Mouse (Mus musculus): ENCODE data around the gene Gm10999. TPM values are rescaled to one million over a fixed set of nuclear protein-coding genes. Genes with fewer than 3 reads are reported as not detected.
"Not testable (repeated sequence)": the region's sequence is repeated elsewhere in the genome, so short reads cannot be mapped to it uniquely, and the experiment has no call there.

The Gm10999 gene
- not detected in 2 replicates for polyA plus RNA-seq (2014; fragmentation: Nextera tagmentation; extraction: Ambion mirVana)

DNA sequence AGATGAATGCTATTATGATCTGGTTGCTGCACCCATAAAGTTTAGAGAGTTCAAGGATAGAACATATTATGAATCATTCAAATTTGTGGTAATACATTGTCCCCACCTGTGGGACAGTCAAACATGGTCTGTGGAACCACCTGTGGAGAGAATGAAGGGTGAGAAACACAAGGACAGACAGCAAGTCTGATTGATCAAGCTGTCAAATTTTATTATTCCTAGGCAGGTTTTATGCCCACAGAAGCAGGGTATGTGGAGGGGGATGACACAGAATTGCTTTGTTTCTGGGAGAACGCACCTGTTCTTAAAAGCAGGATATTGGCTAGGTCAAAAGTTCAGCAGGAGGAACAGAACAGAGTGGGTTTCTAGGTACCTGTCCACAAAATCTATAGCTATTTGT, at the start of gene Gm10999:
TSS of gene Gm10999 (minus strand) at position 101 of the 400 bp plus-strand sequence.
- H3K4me3 ChIP-seq (replicated peaks; ENCODE audit: low read depth, low read length), result no peak within 1 kb of the TSS
- H3K9ac ChIP-seq (replicated peaks; ENCODE audit: low read length), result no peak within 1 kb of the TSS
- H3K36me3 ChIP-seq (ENCODE audit: control insufficient read depth, insufficient read depth, low read length), result no peaks in the 10 kb centered on the region
- no peaks in the 10 kb centered on the region for H3K27me3 ChIP-seq (ENCODE audit: control insufficient read depth, insufficient read depth, low read length)
- DNase-seq (no peak), ATAC-seq (ENCODE audit: low FRiP score, low TSS enrichment) (no peak)
- no peak within 1 kb of the TSS for H3K27ac ChIP-seq (replicated peaks; ENCODE audit: low read depth, low read length)
- H3K4me2 ChIP-seq (ENCODE audit: low read length), result no peak within 1 kb of the TSS
- 84% methylated on average over 1 of the region's 1 CpGs for WGBS
- H3K4me1 ChIP-seq (ENCODE audit: control insufficient read depth, insufficient read depth, low read length), result no peaks in the 10 kb centered on the region
- no peaks in the 10 kb centered on the region for H3K9me3 ChIP-seq (ENCODE audit: control insufficient read depth, low read length)

DNA sequence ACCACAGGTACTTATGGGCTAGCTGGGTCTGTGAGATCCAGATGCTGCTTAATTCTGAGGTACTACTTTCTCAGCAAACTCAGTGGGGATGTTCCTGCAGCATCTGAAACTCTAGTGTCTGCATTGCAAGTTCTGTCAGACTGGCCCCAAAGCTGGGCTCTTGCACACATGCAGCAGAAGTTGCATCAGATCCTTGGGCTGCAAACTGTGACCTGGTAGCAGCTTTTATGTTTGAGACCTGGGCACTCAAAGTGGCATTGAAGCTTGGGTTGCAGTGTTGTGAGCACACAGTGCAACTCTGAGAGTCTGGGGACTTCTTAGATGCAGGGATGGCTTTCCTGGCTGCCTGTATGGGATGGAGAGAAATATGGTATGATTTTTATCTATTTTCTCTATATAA, 2.0 kb upstream of the Gm10999 start:
- Histone ChIP-seq H3K9me3 (ENCODE audit: control insufficient read depth, low read length) (no peaks in the 10 kb centered on the region), H3K9ac (replicated peaks; ENCODE audit: low read length) (no peak overlapping the region), H3K36me3 (ENCODE audit: control insufficient read depth, insufficient read depth, low read length) (no peaks in the 10 kb centered on the region), H3K4me2 (ENCODE audit: low read length) (no peak overlapping the region), H3K4me1 (ENCODE audit: control insufficient read depth, insufficient read depth, low read length) (no peaks in the 10 kb centered on the region), H3K27me3 (ENCODE audit: control insufficient read depth, insufficient read depth, low read length) (no peaks in the 10 kb centered on the region), H3K4me3 (replicated peaks; ENCODE audit: low read depth, low read length) (no peak overlapping the region), H3K27ac (replicated peaks; ENCODE audit: low read depth, low read length) (no peak overlapping the region)
- ATAC-seq (ENCODE audit: low FRiP score, low TSS enrichment) (no peak), DNase-seq (no peak)

DNA sequence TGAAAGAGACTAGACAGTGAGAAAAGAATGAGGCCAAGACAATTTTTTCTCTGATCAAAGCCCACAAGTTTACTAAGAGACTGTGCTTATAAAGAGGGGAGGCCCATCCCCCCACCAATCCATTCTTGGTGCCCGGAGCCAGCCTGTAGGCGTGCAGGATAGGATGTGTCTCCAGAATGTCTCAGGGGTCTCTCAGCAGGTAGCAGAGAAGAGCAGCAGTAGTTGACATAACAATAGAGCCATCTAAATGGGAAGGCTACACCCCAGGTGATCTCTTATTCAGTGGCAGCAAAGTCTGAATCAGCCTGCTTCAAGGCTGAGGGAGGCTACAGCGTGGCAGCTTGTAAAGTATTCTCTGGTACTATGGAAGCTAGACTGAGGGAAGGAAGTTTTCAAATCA, 15.7 kb downstream of the Gm10999 start:
- not testable (repeated sequence) for H3K4me3 ChIP-seq (replicated peaks; ENCODE audit: low read depth, low read length); H3K4me2 ChIP-seq (ENCODE audit: low read length); H3K9me3 ChIP-seq (ENCODE audit: control insufficient read depth, low read length); H3K9ac ChIP-seq (replicated peaks; ENCODE audit: low read length); DNase-seq; H3K27ac ChIP-seq (replicated peaks; ENCODE audit: low read depth, low read length); H3K27me3 ChIP-seq (ENCODE audit: control insufficient read depth, insufficient read depth, low read length); H3K36me3 ChIP-seq (ENCODE audit: control insufficient read depth, insufficient read depth, low read length); ATAC-seq (ENCODE audit: low FRiP score, low TSS enrichment); H3K4me1 ChIP-seq (ENCODE audit: control insufficient read depth, insufficient read depth, low read length)
- 28% methylated on average over 3 of the region's 3 CpGs for WGBS

Other genes starting within 250 kb of the Gm10999 start
- gene Ccdc7a, start 66.1 kb downstream of the Gm10999 start, polyA plus RNA-seq (2014; fragmentation: Nextera tagmentation; extraction: Ambion mirVana), result 0.24 TPM in 1 of 2 replicates, not detected in the other
- not detected in 2 replicates for gene Ccdc7b, start 64.5 kb downstream of the Gm10999 start, polyA plus RNA-seq (2014; fragmentation: Nextera tagmentation; extraction: Ambion mirVana)
- 27.4 and 30.4 TPM in 2 replicates for gene 2610044O15Rik8, start 102.7 kb upstream of the Gm10999 start, polyA plus RNA-seq (2014; fragmentation: Nextera tagmentation; extraction: Ambion mirVana)

Measured in midbrain, embryonic 14.5 days (tissue).